Comparison of ENCODE assay signal across 22 mouse cellular contexts in genomic region chr13:64458181-64458580, GRCm38 (mm10). TPM values are rescaled to one million over a fixed set of nuclear protein-coding genes. Genes with fewer than 3 reads are reported as not detected.
A peak's percentile ranks its signal among the peaks of the same experiment; 100 is the strongest.
DNase-seq lines count a peak whose midpoint lies in the region; TF ChIP-seq lines count a peak whose summit lies in the region.
"Had no signal": no experiment of that assay in that cellular context is flagged by ENCODE, and none has a peak within 500 bp of the region (broad histone marks: within the 10 kb centered on the region; RNA-seq: fewer than 3 reads in every experiment).

No protein-coding gene starts in this region.

- no peak overlapping the region for H3K27ac ChIP-seq in left cerebral cortex, adult 2 months
- H3K27ac ChIP-seq in ES-E14 (ENCODE audit: insufficient read depth, low read depth, low read length, poor library complexity, severe bottlenecking): no peak overlapping the region
- H3K27ac ChIP-seq in cerebellum, adult 2 months (ENCODE audit: insufficient read depth, low read length): no peak overlapping the region

- no peak for TF ChIP-seq POLR2A in cerebellum, adult 2 months (IDR thresholded peaks at IDR 0.05; ENCODE audit: borderline replicate concordance, insufficient read depth, low read length)

- WGBS in cerebellum, adult 2 months: 13% methylated on average over 14 of the region's 14 CpGs

- no peak for TF ChIP-seq CTCF in left cerebral cortex, adult 2 months (IDR thresholded peaks at IDR 0.05)
- no peak for TF ChIP-seq CTCF in cerebellum, adult 2 months (IDR thresholded peaks at IDR 0.05; ENCODE audit: borderline replicate concordance, insufficient read depth, low read depth, low read length)

- no peak overlapping the region for H3K4me3 ChIP-seq in left cerebral cortex, adult 2 months
- H3K4me3 ChIP-seq in ES-E14 (ENCODE audit: insufficient read depth in 1 of 2, low read depth in 1 of 2, low read length in 2 of 2, poor library complexity in 1 of 2, severe bottlenecking in 1 of 2): peak overlapping the region; percentile 52 to 58; a peak in 3 of 4 replicates
- H3K4me3 ChIP-seq in cerebellum, adult 2 months (replicated peaks; ENCODE audit: insufficient read depth, low read depth, low read length): no peak overlapping the region
- H3K4me3 ChIP-seq: heart, embryonic 12.5 days; megakaryocyte, embryonic 14.5 days had no signal

- H3K9me3 ChIP-seq in ES-E14 (ENCODE audit: control insufficient read depth, insufficient read depth, low read depth, low read length): no peaks in the 10 kb centered on the region
- H3K9me3 ChIP-seq: heart, embryonic 12.5 days had no signal

- intact Hi-C loops in left cerebral cortex, postnatal 4 days (cut with DNase I): no loop called here
- intact Hi-C loops in left cerebral cortex, adult 2 months (cut with DNase I): no loop called here

- H3K27me3 ChIP-seq in cerebellum, adult 2 months (ENCODE audit: control insufficient read depth, insufficient read depth, low read length): no peaks in the 10 kb centered on the region
- H3K27me3 ChIP-seq: heart, embryonic 12.5 days; megakaryocyte, embryonic 14.5 days had no signal

- peak; percentile 20 for DNase-seq in left cerebral cortex, postnatal 4 days
- DNase-seq in left cerebral cortex, adult 2 months (ENCODE audit: extremely low spot score in 1 of 2, low spot score in 2 of 2): no peak
- DNase-seq in ES-E14 (ENCODE audit: low read depth, low spot score): no peak
- DNase-seq in cerebellum, adult 2 months: peak; percentile 48 to 71
- DNase-seq in fibroblast of lung, adult 2 months (ENCODE audit: low read depth): peak; percentile 9
- no peak for DNase-seq in right cerebral cortex, adult 18-20 months
- DNase-seq in kidney, adult 9 months: no peak
- DNase-seq: adrenal gland, postnatal 36 days; gastrocnemius, postnatal 25 days; kidney, adult 2 months; kidney, postnatal 25 days; layer of hippocampus, adult 9-11 months; lung, postnatal 14 days; spleen, adult 18-20 months; thymus, adult 18-20 months had no signal

- no peak overlapping the region for H3K9ac ChIP-seq in ES-E14 (ENCODE audit: insufficient read depth, low read depth, low read length, poor library complexity, severe bottlenecking)
- H3K9ac ChIP-seq: heart, embryonic 12.5 days had no signal

- no peaks in the 10 kb centered on the region for H3K36me3 ChIP-seq in ES-E14 (ENCODE audit: control insufficient read depth, insufficient read depth, low read length, poor library complexity, severe bottlenecking)
- H3K36me3 ChIP-seq: heart, embryonic 12.5 days had no signal

- H3K4me1 ChIP-seq in ES-E14 (ENCODE audit: control insufficient read depth in 2 of 2, insufficient read depth in 2 of 2, low read length in 2 of 2, poor library complexity in 1 of 2): peaks cover 2 to 3% of the 10 kb centered on the region in 2 experiments; a peak in 1 of 4 replicates
- peaks cover 5% of the 10 kb centered on the region; the same call in 1 of the 2 replicates for H3K4me1 ChIP-seq in cerebellum, adult 2 months (ENCODE audit: control insufficient read depth, insufficient read depth, low read length)
- H3K4me1 ChIP-seq: heart, embryonic 12.5 days had no signal

- in situ Hi-C loops in ES-E14 (cut with MboI; ENCODE audit: low sequenced_read_pairs in 2 of 2, unreplicated experiment in 2 of 2): no loop called here

TF ChIP-seq in ES-E14, 5 proteins besides CTCF, POLR2A, EP300 and RAD21:
- TF ChIP-seq ZNF384 (IDR thresholded peaks at IDR 0.05; ENCODE audit: low read depth, low read length) (no peak), MAFK (IDR thresholded peaks at IDR 0.05; ENCODE audit: insufficient read depth, low read depth, low read length) (no peak), CHD2 (IDR thresholded peaks at IDR 0.05; ENCODE audit: low read depth, low read length) (no peak), ZC3H11A (IDR thresholded peaks at IDR 0.05; ENCODE audit: borderline replicate concordance, low read depth, low read length) (no peak), HCFC1 (IDR thresholded peaks at IDR 0.05; ENCODE audit: borderline replicate concordance, insufficient read depth, low read length) (no peak)

RNA-seq across cellular contexts. Expression of gene Cdk20, which starts 26.1 kb away (rescaled TPM):
- 10 to 100 TPM; 20.0 to 20.1 TPM for total RNA-seq in left cerebral cortex, postnatal 4 days (2021)
- total RNA-seq in left cerebral cortex, adult 2 months (2021): 10 to 100 TPM in 1 of 2 experiments, 1 to 10 TPM in 1; 10.0 to 10.8 TPM
- total RNA-seq in ES-E14 (2012; rRNA removed): 6.0 and 6.1 TPM in 2 replicates
- polyA plus RNA-seq in cerebellum, adult 2 months (2012; rRNA removed): 27.9 and 28.5 TPM in 2 replicates

RNA-seq across cellular contexts. Expression of gene Fam240b, which starts 39.4 kb away (rescaled TPM):
- not detected for total RNA-seq in left cerebral cortex, postnatal 4 days (2021)
- not detected for total RNA-seq in left cerebral cortex, adult 2 months (2021)
- total RNA-seq in ES-E14 (2012; rRNA removed): not detected in 2 replicates
- polyA plus RNA-seq in cerebellum, adult 2 months (2012; rRNA removed): 0.19 TPM in 1 of 2 replicates, not detected in the other
- total RNA-seq: adrenal gland, postnatal 36 days; heart, postnatal 25 days; liver, adult 2 months; MEL had no signal
- polyA plus RNA-seq: forebrain, embryonic 14.5 days; heart, embryonic 12.5 days; kidney, adult 2 months; liver, adult 2 months; stomach, embryonic 14.5 days had no signal

Comparison
In these comparisons a context has a peak if more than half of its experiments do, and no peak if none do; other contexts are left out.
1. DNase-seq: peak in left cerebral cortex, postnatal 4 days (single experiment), cerebellum, adult 2 months (2 of 2) and fibroblast of lung, adult 2 months (single experiment); none in left cerebral cortex, adult 2 months (0 of 2), ES-E14 (single experiment), right cerebral cortex, adult 18-20 months (single experiment) and kidney, adult 9 months (single experiment).
2. H3K4me3 ChIP-seq: peak in ES-E14 (2 of 2); none in left cerebral cortex, adult 2 months (single experiment) and cerebellum, adult 2 months (single experiment).